Mouse (Mus musculus) heart, postnatal 4 days (tissue): ENCODE data around the gene Shh. TPM values are rescaled to one million over a fixed set of nuclear protein-coding genes. Genes with fewer than 3 reads are reported as not detected.

Source experiments
- DNase-seq: peaks from one replicate; pipeline ENCODE4 v3.0.0; 2021
- total RNA-seq, 2 experiments: library from RNA; stranded (reverse); gene quantifications; 2 replicates each; pipeline ENCODE4 v1.2.3; 2021

The Shh gene
- total RNA-seq, 2 experiments from 2014 or later, result not detected

- no peak for DNase-seq
Observed at GRCm38 (mm10) chr5:28458821-28459240, 8.2 kb downstream of the Shh start.

- no peak for DNase-seq
Observed at GRCm38 (mm10) chr5:28457921-28458641, 9.0 kb downstream of the Shh start.

DNA sequence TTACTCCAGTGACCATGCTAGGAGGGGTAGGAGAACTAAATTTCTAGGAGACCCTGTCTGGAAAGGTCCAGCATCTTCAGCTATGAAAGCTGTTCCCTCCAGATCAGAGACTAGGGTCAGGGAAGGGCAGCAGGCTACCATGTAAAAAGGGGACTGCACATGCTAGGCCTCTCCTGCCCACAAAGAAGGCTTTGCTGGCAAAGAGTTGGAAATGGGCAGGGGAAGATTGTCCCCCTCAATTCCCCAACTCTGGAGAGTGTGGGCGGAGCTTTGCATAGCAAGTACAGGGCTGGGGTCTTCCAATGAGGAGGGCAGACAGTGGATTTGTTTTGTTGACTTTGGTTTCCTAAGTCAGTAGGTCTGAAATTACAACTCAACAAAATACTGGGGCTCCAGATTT, 10.7 kb downstream of the Shh start:
- DNase-seq, result no peak

GRCm38 (mm10) chr5:28455721-28456120, 11.3 kb downstream of the Shh start:
- no peak for DNase-seq

- DNase-seq, result no peak
Observed at GRCm38 (mm10) chr5:28454546-28454945, 12.5 kb downstream of the Shh start.

- no peak for DNase-seq
Observed at GRCm38 (mm10) chr5:28453523-28453922, 13.5 kb downstream of the Shh start.

DNA sequence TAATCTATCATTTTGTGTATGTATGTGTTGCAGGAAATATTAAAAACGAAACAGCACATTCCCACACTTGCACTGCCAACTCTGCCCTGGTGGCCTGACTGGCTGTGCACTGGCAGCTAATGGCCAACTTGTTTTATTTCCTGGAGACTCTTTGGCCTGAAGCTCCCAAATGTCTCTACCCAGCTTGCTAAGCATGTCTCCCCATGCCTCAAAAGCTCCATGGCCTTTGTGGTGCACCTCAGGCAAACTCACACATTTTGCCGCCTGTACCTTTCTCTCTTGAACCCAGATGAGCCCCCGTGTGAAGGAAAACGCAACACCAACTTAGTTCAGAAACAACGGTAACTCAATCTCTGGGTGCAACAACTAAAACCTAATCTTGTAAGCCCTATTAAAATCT, 14.0 kb downstream of the Shh start:
- DNase-seq, result no peak

DNA sequence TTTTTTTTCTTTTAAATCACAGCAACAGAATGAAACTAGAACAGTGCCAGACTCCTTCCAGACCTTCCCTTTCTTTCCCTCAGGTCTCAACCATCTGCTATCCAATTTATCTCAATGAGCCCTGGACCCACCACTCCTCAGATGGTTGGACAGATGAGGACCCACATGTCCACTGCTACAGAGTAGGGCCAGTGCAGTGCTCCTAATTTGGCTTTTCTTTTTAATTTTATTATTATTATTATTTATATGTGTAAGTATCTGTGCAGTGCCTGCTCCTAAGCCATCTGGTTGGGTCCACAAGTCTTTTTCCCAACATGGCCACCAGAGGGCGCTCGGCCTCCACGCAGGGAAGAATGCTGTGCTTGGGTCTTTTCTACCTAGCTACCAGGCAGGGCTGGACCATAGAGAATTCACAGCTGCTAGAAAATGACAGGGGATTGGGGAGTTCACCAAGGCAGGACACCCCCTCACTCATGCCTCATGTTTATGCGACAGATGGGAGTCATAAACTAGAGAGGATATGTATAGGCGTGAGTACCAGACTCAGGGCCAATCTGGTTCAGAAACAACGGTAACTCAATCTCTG, 15.9 kb downstream of the Shh start:
- peak; percentile 87 for DNase-seq

DNA sequence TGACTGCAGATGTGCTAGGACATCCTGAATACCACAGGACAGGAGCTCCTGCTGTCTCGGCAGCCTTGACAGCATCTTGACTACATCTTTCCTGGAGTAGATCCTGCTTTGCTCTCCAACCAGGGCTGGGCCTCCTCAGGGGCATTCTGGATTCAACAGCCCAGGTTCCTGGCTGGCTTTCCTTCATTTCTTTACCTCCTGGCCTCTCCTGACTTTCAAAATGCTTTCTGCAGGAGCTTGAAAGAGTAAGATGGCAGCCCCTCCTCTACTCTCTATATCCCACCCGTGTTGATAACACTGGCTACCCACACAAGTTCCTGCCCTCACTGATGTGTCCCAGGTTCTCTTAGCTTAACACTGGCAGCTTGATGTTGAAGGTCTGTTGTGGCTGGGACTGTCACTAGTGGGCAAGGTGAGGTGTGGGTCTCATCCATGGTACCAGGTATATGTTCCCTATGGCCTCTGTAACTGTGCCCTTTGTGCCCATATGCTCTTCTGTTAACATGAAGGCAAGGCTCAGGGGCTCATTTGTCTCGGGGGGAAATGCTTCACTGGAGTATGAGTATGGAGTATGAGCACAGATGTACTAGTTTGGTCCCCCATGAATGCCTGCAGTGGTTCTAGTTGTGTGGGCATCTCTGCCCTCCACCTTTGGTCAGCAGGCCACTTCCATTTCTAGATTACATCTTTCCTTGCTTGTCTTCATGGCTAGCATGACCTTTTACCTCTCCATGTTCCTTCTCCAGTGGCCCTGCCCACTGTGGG, 16.7 kb downstream of the Shh start:
- no peak for DNase-seq

- DNase-seq, result no peak
Observed at GRCm38 (mm10) chr5:28425926-28426325, 41.1 kb downstream of the Shh start.

DNA sequence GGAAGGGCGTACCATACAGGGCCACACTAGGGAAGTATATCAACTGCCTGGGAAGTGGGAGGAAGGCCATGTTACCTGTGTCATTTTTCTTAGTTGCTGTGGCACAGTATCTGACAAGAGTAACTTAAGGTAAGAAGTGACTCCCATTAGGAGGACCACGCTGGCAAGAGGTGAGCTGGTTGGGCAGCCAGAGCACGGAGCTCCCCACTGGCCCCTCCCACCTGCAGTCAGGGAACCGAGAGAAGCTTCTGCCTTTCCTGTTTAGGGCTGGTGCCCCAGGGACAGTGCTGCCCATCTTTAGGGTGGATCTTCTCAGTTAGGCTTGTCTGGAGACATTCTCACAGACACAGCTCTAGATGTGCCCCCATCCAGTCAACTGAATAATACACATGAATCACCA, 43.3 kb downstream of the Shh start:
- no peak for DNase-seq

GRCm38 (mm10) chr5:28419640-28420265, 47.3 kb downstream of the Shh start:
- peak; percentile 38 for DNase-seq

DNA sequence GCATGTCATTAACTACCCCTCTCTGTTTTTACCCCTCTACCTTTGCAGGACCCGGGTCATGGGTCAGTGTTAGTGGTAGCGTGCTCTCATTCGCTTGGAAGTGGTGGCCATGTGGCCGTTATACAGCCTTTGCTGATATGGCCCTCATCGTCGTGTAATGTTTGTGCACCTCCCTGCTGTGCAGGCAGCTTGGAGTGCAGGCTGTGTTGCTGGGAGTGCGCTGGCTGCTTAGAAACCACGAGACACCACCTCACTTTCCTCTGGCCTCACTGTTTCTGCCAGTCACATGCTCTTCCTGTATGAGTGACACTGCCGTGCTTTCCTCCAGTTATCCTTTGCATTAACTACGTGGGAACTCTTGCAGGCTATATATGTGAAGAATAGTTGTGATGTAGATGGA, 48.3 kb downstream of the Shh start:
- DNase-seq, result no peak

DNA sequence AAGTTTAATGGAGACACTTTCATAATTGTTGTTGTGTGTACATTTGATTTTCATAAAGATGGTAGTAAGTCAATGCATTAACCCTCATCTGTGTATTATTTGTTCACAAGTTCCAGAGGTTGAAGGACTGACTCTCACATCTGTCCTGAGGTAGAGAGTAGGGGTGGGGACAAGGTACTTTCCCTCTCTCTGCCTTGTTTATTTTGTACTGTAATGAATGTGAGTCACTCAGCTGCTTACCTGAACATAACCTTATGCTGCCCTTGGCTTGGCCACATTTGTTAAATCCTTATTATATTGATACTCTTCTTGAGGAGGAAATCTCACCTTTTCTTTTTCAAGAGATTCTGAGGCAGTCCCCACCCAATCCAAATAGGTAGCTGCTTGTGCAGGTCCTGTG, 51.0 kb downstream of the Shh start:
- no peak for DNase-seq

DNA sequence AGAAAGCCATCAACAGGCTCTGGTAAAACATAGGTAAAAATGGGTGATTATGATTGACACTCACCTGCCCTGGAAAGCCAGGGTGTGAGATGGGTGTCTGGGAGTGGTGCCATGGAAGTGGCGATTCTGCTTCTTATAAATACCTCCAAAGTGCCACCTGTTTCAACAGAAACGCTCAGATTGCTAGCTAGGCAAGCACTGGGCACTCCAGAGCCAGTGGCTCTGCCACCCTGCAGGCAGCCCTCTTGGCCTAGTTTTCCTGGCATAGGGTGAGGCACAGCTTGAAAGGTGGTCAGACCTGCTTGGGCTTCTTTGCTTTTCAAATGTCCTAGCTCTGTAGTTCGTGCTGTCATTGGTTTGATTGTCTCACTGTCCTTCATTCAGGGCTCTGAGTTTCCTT, 53.0 kb downstream of the Shh start:
- no peak for DNase-seq

- DNase-seq, result peak; percentile 34
Observed at GRCm38 (mm10) chr5:28413533-28413932, 53.5 kb downstream of the Shh start.

DNA sequence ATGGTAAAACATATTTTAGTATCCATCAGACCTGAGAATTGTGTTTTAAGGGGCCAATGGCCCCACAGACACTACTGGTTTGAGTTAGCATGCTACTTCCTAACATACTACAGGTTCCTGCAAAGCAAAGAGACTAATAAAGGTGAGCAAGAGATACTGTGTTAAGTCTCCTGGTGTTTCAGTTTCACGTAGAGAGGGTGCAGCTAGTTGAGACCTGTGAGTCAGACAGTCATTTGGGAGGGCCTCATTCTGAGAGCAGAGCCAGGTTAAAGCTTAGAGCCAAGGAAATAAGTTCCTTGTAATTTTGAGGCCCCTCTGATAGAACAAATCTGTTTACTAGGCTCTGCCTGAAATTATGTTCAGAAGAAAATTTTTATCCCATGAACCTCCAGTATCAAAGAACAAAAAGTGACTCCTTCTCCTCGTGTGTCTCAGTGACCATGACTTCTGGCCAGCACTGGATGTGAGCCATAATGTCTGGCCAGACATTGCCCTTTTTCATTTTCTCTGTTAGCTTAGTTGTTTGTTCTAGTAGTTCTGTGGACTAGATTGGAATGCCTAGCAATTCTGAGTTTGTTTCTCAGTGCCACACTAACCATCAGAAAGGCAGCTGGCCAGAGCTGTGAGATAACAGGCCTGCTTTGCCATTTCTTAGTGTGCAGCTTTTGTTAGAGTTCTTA, 54.9 kb downstream of the Shh start:
- DNase-seq, result peak; percentile 15

Other genes starting within 250 kb of the Shh start
- gene Cnpy1, start 221.4 kb downstream of the Shh start, total RNA-seq, result not detected
- gene Rbm33, start 150.1 kb downstream of the Shh start, total RNA-seq, result 10 to 100 TPM; 43.9 to 46.0 TPM